Mouse (Mus musculus): ENCODE data around the gene Lrp10. TPM values are rescaled to one million over a fixed set of nuclear protein-coding genes. Genes with fewer than 3 reads are reported as not detected.
A peak's percentile ranks its signal among the peaks of the same experiment; 100 is the strongest.

Gene Lrp10
- polyA plus RNA-seq, 1 experiment from 2014 or later: 27.5 TPM

- Histone ChIP-seq H3K27me3 (ENCODE audit: control insufficient read depth, insufficient read depth, low read length) (peaks cover 8% of the 10 kb centered on the region; the same call in 1 of the 2 replicates), H3K4me2 (ENCODE audit: low read length) (peak within 1 kb of the TSS; percentile 79), H3K4me3 (replicated peaks; ENCODE audit: low read depth, low read length) (peak within 1 kb of the TSS; percentile 57), H3K9ac (replicated peaks; ENCODE audit: low read length) (peak within 1 kb of the TSS; percentile 72), H3K9me3 (ENCODE audit: control insufficient read depth, low read length) (no peaks in the 10 kb centered on the region), H3K27ac (replicated peaks; ENCODE audit: low read depth, low read length) (peak within 1 kb of the TSS; percentile 80), H3K4me1 (ENCODE audit: control insufficient read depth, insufficient read depth, low read length) (peaks cover 29% of the 10 kb centered on the region), H3K36me3 (ENCODE audit: control insufficient read depth, insufficient read depth, low read length) (0 out of 2 replicates have a peak, but pooled peaks cover 3% of the 10 kb centered on the region)
- under 1% methylated on average over 23 of the region's 23 CpGs for WGBS
- peak; percentile 91 for ATAC-seq (ENCODE audit: low FRiP score, low TSS enrichment)
- peak; percentile 92 for DNase-seq
Measured at GRCm38 (mm10) chr14:54475941-54476844, 12.3 kb downstream of the Lrp10 start, which contains the start of gene Rem2. TSS of gene Rem2 (plus strand) at chr14:54476100.

- Histone ChIP-seq H3K4me1 (ENCODE audit: control insufficient read depth, insufficient read depth, low read length) (peaks cover 29% of the 10 kb centered on the region), H3K27ac (replicated peaks; ENCODE audit: low read depth, low read length) (peak overlapping the region; percentile 80), H3K27me3 (ENCODE audit: control insufficient read depth, insufficient read depth, low read length) (peaks cover 8% of the 10 kb centered on the region; the same call in 1 of the 2 replicates), H3K36me3 (ENCODE audit: control insufficient read depth, insufficient read depth, low read length) (0 out of 2 replicates have a peak, but pooled peaks cover 3% of the 10 kb centered on the region), H3K9ac (replicated peaks; ENCODE audit: low read length) (peak overlapping the region; percentile 72), H3K4me2 (ENCODE audit: low read length) (peak overlapping the region; percentile 79), H3K9me3 (ENCODE audit: control insufficient read depth, low read length) (no peaks in the 10 kb centered on the region), H3K4me3 (replicated peaks; ENCODE audit: low read depth, low read length) (peak overlapping the region; percentile 57)
- WGBS: 62% methylated on average over 15 of the region's 15 CpGs
- ATAC-seq (ENCODE audit: low FRiP score, low TSS enrichment) (no peak), DNase-seq (no peak)
Measured at GRCm38 (mm10) chr14:54477172-54477909, 13.4 kb downstream of the Lrp10 start.

- H3K36me3 ChIP-seq (ENCODE audit: control insufficient read depth, insufficient read depth, low read length): 0 out of 2 replicates have a peak, but pooled peaks cover 3% of the 10 kb centered on the region
- no peaks in the 10 kb centered on the region for H3K9me3 ChIP-seq (ENCODE audit: control insufficient read depth, low read length)
- H3K9ac ChIP-seq (replicated peaks; ENCODE audit: low read length): peak overlapping the region; percentile 17; the same call in 1 of the 2 replicates
- H3K4me1 ChIP-seq (ENCODE audit: control insufficient read depth, insufficient read depth, low read length): peaks cover 29% of the 10 kb centered on the region
- peak overlapping the region; percentile 19 for H3K4me3 ChIP-seq (replicated peaks; ENCODE audit: low read depth, low read length)
- WGBS: 4% methylated on average over 40 of the region's 40 CpGs
- no peak for DNase-seq
- peaks cover 8% of the 10 kb centered on the region; the same call in 1 of the 2 replicates for H3K27me3 ChIP-seq (ENCODE audit: control insufficient read depth, insufficient read depth, low read length)
- no peak overlapping the region for H3K27ac ChIP-seq (replicated peaks; ENCODE audit: low read depth, low read length)
- H3K4me2 ChIP-seq (ENCODE audit: low read length): peak overlapping the region; percentile 51
- no peak for ATAC-seq (ENCODE audit: low FRiP score, low TSS enrichment)
Measured at GRCm38 (mm10) chr14:54479451-54479920, 15.5 kb downstream of the Lrp10 start.

- DNase-seq: no peak
Measured at GRCm38 (mm10) chr14:54480673-54481072, 16.7 kb downstream of the Lrp10 start.

GRCm38 (mm10) chr14:54481402-54481801, 17.5 kb downstream of the Lrp10 start:
- H3K36me3 ChIP-seq (ENCODE audit: control insufficient read depth, insufficient read depth, low read length): 0 out of 2 replicates have a peak, but pooled peaks cover 3% of the 10 kb centered on the region
- no peaks in the 10 kb centered on the region for H3K9me3 ChIP-seq (ENCODE audit: control insufficient read depth, low read length)
- H3K27me3 ChIP-seq (ENCODE audit: control insufficient read depth, insufficient read depth, low read length): peaks cover 8% of the 10 kb centered on the region; the same call in 1 of the 2 replicates
- DNase-seq: no peak
- H3K4me2 ChIP-seq (ENCODE audit: low read length): no peak overlapping the region
- no peak overlapping the region for H3K9ac ChIP-seq (replicated peaks; ENCODE audit: low read length)
- WGBS: 79% methylated on average over 8 of the region's 8 CpGs
- no peak overlapping the region for H3K4me3 ChIP-seq (replicated peaks; ENCODE audit: low read depth, low read length)
- no peak overlapping the region for H3K27ac ChIP-seq (replicated peaks; ENCODE audit: low read depth, low read length)
- no peak for ATAC-seq (ENCODE audit: low FRiP score, low TSS enrichment)
- H3K4me1 ChIP-seq (ENCODE audit: control insufficient read depth, insufficient read depth, low read length): peaks cover 22% of the 10 kb centered on the region

More at GRCm38 (mm10) chr14:54480673-54481072, 16.7 kb downstream of the Lrp10 start:
- H3K27ac ChIP-seq (replicated peaks; ENCODE audit: low read depth, low read length): no peak overlapping the region
- H3K9me3 ChIP-seq (ENCODE audit: control insufficient read depth, low read length): no peaks in the 10 kb centered on the region
- peaks cover 24% of the 10 kb centered on the region for H3K4me1 ChIP-seq (ENCODE audit: control insufficient read depth, insufficient read depth, low read length)
- WGBS: 62% methylated on average over 6 of the region's 6 CpGs
- no peak overlapping the region for H3K4me2 ChIP-seq (ENCODE audit: low read length)
- ATAC-seq (ENCODE audit: low FRiP score, low TSS enrichment): no peak
- 0 out of 2 replicates have a peak, but pooled peaks cover 3% of the 10 kb centered on the region for H3K36me3 ChIP-seq (ENCODE audit: control insufficient read depth, insufficient read depth, low read length)
- H3K9ac ChIP-seq (replicated peaks; ENCODE audit: low read length): no peak overlapping the region
- peaks cover 8% of the 10 kb centered on the region; the same call in 1 of the 2 replicates for H3K27me3 ChIP-seq (ENCODE audit: control insufficient read depth, insufficient read depth, low read length)
- no peak overlapping the region for H3K4me3 ChIP-seq (replicated peaks; ENCODE audit: low read depth, low read length)

GRCm38 (mm10) chr14:54482498-54482897, 18.6 kb downstream of the Lrp10 start:
- no peak overlapping the region for H3K4me3 ChIP-seq (replicated peaks; ENCODE audit: low read depth, low read length)
- DNase-seq (peak; percentile 53), ATAC-seq (ENCODE audit: low FRiP score, low TSS enrichment) (no peak)
- 38% methylated on average over 9 of the region's 9 CpGs for WGBS
- H3K4me1 ChIP-seq (ENCODE audit: control insufficient read depth, insufficient read depth, low read length): peaks cover 12% of the 10 kb centered on the region
- H3K9me3 ChIP-seq (ENCODE audit: control insufficient read depth, low read length): no peaks in the 10 kb centered on the region
- H3K27ac ChIP-seq (replicated peaks; ENCODE audit: low read depth, low read length): no peak overlapping the region
- H3K9ac ChIP-seq (replicated peaks; ENCODE audit: low read length): no peak overlapping the region
- 0 out of 2 replicates have a peak, but pooled peaks cover 3% of the 10 kb centered on the region for H3K36me3 ChIP-seq (ENCODE audit: control insufficient read depth, insufficient read depth, low read length)
- H3K27me3 ChIP-seq (ENCODE audit: control insufficient read depth, insufficient read depth, low read length): peaks cover 7% of the 10 kb centered on the region; the same call in 1 of the 2 replicates
- H3K4me2 ChIP-seq (ENCODE audit: low read length): no peak overlapping the region

- 95% methylated on average over 7 of the region's 7 CpGs for WGBS
- H3K9me3 ChIP-seq (ENCODE audit: control insufficient read depth, low read length): no peaks in the 10 kb centered on the region
- ATAC-seq (ENCODE audit: low FRiP score, low TSS enrichment): no peak
- H3K36me3 ChIP-seq (ENCODE audit: control insufficient read depth, insufficient read depth, low read length): no peaks in the 10 kb centered on the region
- no peak overlapping the region for H3K27ac ChIP-seq (replicated peaks; ENCODE audit: low read depth, low read length)
- no peaks in the 10 kb centered on the region for H3K4me1 ChIP-seq (ENCODE audit: control insufficient read depth, insufficient read depth, low read length)
- no peaks in the 10 kb centered on the region for H3K27me3 ChIP-seq (ENCODE audit: control insufficient read depth, insufficient read depth, low read length)
- no peak overlapping the region for H3K4me2 ChIP-seq (ENCODE audit: low read length)
- H3K9ac ChIP-seq (replicated peaks; ENCODE audit: low read length): no peak overlapping the region
- H3K4me3 ChIP-seq (replicated peaks; ENCODE audit: low read depth, low read length): no peak overlapping the region
- no peak for DNase-seq
Measured at GRCm38 (mm10) chr14:54485899-54486298, 22.0 kb downstream of the Lrp10 start.

- no peak overlapping the region for H3K9ac ChIP-seq (replicated peaks; ENCODE audit: low read length)
- H3K27me3 ChIP-seq (ENCODE audit: control insufficient read depth, insufficient read depth, low read length): no peaks in the 10 kb centered on the region
- H3K4me3 ChIP-seq (replicated peaks; ENCODE audit: low read depth, low read length): no peak overlapping the region
- H3K4me2 ChIP-seq (ENCODE audit: low read length): no peak overlapping the region
- peak; percentile 54 for DNase-seq
- no peaks in the 10 kb centered on the region for H3K4me1 ChIP-seq (ENCODE audit: control insufficient read depth, insufficient read depth, low read length)
- H3K36me3 ChIP-seq (ENCODE audit: control insufficient read depth, insufficient read depth, low read length): no peaks in the 10 kb centered on the region
- 67% methylated on average over 2 of the region's 2 CpGs for WGBS
- no peaks in the 10 kb centered on the region for H3K9me3 ChIP-seq (ENCODE audit: control insufficient read depth, low read length)
- no peak overlapping the region for H3K27ac ChIP-seq (replicated peaks; ENCODE audit: low read depth, low read length)
- no peak for ATAC-seq (ENCODE audit: low FRiP score, low TSS enrichment)
Measured at GRCm38 (mm10) chr14:54487732-54488131, 23.8 kb downstream of the Lrp10 start.

Data from midbrain, embryonic 14.5 days (tissue).